Mouse (Mus musculus) embryo, embryonic 10.5 days (tissue): ENCODE measurements around the gene Pcbp4.
"Not testable (repeated sequence)": the region's sequence is repeated elsewhere in the genome, so short reads cannot be mapped to it uniquely, and the experiment has no call there.

Experiments
- DNase-seq: peaks from one replicate; pipeline ENCODE4 v3.0.0-alpha.2; 2015; ENCODE audit warnings: low spot score

Pcbp4 gene

GRCm38 (mm10) chr9:106482578-106483115 lies 29.6 kb downstream of the Pcbp4 start:
- DNase-seq: no peak

DNA sequence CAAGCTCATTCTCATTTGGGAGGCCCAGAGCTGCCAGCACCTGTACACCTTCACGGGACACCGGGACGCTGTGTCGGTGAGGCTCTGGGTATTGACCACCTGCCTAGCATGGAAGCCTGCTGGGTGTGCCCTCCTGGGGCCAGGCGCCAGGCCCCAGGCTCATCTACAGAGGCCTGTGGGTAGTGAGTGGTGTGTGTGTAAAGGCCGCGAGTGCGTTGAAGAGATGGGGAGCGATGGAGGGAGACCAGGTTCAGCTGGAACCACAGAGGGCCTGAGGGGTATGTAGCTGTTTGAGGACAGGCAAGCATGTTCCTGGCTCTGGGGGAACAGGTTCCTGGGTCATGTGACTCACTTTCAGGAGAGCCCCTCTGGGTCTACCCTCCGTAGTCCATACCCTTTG lies 30.0 kb downstream of the Pcbp4 start:
- DNase-seq: no peak

DNA sequence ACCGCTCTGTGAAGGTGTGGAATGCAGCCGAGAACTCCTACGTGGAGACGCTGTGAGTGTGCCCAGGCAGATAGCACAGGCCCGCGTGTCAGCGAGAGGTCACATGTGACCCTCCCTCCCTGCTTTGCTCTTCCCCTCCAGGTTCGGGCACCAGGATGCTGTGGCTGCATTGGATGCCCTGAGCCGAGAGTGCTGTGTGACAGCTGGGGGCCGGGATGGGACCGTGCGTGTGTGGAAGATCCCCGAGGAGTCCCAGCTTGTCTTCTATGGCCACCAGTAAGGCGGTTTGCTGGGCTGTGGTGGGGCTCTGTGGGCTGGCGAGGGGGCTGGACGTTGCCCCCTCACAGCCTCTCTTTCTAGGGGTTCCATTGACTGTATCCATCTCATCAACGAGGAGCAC lies 30.5 kb downstream of the Pcbp4 start:
- no peak for DNase-seq

DNA sequence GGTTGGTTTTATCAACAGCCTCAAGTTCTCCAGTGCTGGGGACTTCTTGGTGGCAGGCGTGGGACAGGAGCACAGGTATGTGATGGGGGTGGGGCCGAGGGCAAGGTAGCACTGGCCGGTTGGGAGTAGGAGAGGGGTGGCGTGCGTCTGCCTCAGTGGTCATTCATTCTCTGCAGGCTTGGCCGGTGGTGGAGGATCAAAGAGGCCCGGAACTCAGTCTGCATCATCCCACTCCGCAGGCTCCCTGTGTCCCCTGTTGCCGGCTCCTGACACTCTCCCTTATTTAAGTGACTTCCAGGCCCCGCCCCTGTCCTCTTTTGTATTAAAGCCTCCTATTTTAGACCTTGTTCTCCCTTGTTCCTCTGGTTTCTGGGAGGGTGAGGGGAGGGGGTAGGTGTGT lies 32.0 kb downstream of the Pcbp4 start:
- DNase-seq: no peak

DNA sequence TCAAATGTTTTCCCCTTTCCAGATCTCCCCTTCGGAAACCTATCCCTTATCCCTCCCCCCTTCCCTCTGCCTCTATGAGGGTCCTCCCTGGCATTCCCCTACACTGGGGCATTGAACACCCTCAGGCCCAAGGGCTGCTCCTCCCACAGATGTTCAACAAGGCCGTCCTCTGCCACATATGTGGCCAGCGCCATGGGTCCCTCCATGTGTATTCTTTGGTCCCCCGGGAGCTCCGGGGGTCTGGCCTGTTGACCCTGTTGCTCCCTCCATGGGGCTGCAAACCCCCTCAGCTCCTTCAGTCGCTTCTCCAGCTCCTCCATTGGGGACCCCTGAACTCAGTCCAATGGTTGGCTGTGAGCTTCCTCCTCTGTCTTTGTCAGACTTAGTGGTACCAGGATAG lies 34.5 kb downstream of the Pcbp4 start:
- not testable (repeated sequence) for DNase-seq

GRCm38 (mm10) chr9:106499667-106500066 lies 46.6 kb downstream of the Pcbp4 start, which contains the start of gene Iqcf1:
Gene Iqcf1, plus strand, starts transcription at chr9:106499967.
- no peak for DNase-seq

DNA sequence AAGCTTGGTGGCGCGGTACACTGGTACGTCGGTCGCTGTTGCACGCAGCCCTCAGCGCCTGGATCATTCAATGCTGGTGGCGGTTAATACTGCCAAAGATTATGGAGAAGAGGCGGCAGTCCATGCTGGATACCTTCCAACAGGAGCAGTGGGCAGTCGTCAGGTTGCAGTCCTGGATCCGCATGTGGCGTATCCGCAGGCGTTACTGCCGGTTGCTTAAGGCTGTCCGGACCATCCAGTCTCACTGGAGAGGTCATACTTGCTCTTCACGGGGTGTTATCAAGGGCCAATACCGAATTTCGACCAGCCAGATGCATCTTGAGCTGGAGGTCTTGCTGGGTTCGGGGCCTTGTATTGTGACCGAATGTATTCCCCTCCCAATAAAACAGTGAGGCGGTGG lies 48.8 kb downstream of the Pcbp4 start:
- DNase-seq: no peak

GRCm38 (mm10) chr9:106504246-106504645 lies 51.2 kb downstream of the Pcbp4 start:
- DNase-seq: no peak

GRCm38 (mm10) chr9:106509356-106509755 lies 56.3 kb downstream of the Pcbp4 start:
- DNase-seq: no peak

- DNase-seq: no peak
Observed at GRCm38 (mm10) chr9:106512729-106513450, 59.8 kb downstream of the Pcbp4 start.

DNA sequence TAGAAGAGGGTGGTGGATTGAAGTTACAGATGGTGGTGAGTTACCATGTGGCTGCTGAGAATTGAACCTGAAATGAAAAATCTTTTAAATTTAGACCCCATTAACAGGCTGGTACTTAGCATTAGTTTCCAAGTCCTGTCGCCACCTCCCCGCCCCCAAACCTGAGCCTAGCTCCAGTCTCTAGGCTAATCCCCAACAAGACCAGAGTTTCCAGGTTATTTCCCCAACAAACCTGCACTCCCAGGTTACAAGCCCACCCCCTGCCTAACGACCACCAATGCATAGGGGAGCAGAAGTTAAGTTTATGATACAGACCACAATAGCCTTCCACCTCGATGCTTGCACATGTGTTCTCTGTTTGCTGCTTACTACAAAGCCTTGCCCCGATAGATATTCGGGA lies 60.5 kb downstream of the Pcbp4 start:
- no peak for DNase-seq
